Mouse (Mus musculus) adrenal gland, postnatal 10 days (tissue): ENCODE measurements around the gene Sncb. TPM values are rescaled to one million over a fixed set of nuclear protein-coding genes. Genes with fewer than 3 reads are reported as not detected.

Experiments
- DNase-seq: peaks from one replicate; pipeline ENCODE4 v3.0.0; 2021; ENCODE audit warnings: mixed read lengths
- total RNA-seq, 2 experiments: library from RNA; stranded (reverse); gene quantifications; 2 replicates each; pipeline ENCODE4 v1.2.3; 2021

The Sncb gene
- total RNA-seq, 2 experiments from 2014 or later, result 1.8 to 4.2 TPM

DNA sequence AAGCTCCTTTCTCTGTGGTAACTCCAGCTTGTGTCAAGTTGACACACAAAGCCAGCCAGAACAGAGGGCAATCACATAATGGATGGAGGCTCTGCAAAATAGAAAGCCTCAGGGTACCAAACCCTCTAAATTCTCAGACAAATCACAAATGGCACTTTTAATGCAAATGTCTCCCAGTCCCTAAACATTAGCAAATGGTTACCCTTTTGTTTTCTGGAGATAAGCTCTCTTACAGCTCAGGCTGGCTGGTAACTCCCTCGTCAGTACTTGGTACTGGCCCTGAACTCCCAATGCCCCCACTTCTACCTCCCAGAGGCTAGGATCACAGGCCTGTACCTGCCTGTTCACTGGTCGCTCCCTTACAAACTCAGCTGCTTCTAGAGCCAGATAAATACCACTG, 16.8 kb upstream of the Sncb start:
- DNase-seq, result no peak

DNA sequence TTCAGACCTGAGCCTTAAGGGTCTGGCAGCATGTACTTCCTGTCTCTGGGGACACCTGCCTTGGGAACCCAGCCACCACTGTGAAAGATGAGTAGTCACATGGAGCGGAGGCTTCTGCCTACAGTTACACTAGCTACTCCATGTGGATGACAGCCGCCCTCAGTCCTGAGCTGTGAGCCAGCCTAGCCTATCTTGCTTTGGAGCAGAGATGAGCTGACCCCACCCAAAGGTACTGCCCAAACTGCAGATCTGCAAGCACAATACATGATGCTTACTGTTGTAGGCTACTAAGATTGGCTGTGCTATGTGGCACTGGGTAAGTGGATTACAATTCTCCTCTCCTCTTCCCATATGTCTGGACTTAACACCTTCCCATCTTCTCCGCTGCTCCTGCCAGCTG, 14.7 kb upstream of the Sncb start:
- DNase-seq, result no peak

DNA sequence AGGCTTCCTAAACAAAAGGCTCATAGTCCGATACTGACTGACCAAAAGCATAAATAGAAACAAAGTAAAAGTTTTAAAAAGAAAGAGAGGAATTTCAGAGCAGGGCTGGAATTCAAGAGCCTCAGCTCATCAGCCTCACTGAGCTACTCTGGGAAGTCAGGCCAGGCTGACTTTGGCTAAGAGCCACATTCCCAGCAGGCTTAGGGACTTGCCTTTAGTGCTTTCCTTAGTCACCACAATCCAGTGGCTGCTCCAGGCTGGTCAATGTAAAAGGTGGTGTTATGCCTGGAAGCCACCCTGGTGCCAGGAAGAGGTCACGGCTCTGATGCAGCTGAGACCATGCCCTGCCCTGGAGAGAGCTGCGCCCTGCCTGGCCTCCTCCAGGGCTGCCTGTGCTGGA, 14.2 kb upstream of the Sncb start:
- peak; percentile 64 for DNase-seq

DNA sequence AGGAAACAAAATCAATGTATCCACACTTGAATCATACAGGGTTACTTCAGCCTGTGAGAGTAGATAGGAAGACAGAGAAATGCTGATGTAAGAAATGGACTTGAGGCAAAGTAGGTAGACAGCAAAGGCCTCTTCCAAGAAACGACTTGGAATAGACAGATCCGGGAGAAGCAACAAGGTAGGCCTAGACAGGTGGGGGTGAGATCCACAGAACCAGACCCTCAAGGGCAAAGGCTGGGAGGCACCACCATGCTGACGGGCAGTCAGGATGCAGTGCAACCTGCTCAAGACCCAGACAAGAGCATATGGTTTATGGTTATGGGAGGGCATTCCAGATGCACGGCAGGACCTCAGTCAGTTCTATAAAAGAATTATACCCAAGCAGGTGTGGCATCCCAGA, 617 bp upstream of the Sncb start:
- no peak for DNase-seq

DNA sequence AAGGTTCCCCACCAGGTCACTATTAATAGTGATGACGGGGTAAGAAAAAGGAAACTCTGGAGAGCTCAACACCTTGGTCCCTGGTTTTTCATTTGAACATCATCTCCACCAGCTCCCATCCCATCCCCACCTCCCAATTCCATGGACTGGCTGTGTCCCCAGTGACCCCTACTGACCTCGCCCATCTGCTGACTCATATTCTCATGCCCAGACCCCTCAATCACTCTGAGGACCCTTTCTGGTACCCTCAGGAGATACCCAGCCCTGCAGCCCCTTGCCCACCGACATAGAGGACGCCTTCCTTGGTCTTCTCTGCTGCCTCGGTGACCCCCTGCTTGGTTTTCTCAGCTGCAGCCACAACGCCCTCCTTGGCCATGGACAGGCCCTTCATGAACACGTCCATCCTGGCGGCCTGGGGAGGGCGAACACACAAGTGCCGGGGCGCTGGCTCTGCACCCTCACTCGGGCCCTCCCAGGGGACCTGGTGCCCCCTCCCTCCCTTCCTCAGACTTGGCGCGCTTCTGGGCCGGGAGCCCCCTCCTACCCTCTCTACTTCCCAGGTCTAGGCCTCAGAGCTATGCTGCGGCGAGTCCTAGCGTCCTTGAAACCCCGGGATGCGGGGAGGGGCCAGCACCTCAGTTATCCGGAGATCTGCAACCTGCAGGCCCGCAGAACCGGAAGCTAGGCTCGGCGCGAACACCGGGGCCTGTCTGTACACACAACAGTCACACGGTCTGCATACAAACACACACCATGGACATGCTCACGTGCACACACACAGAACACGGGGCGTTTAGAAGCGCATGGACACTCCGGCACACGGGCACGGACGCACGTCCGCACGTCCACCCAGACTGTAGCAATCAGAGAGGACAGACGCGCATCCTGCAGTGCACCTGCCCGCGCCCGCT, 859 bp downstream of the Sncb start:
- peak; percentile 6 for DNase-seq

DNA sequence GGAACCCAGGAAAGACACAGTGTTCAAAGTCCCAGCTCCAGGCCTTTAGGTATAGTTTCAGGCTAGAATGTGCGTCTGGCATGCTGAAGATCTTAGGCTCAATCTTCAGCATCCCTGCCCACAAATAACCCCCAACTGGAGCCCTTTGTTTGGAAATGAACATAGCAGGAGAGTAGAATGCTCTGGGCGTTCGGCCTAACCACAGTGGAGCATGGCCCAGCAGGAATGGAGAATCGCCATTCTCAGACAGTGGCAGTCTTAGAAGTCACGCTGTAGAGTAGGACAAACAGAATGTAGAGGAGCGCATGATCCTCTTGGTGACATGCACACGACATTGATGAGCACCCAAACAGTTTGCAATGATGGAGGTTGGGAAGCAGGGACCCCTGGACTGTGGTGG, 5.5 kb downstream of the Sncb start:
- no peak for DNase-seq

DNA sequence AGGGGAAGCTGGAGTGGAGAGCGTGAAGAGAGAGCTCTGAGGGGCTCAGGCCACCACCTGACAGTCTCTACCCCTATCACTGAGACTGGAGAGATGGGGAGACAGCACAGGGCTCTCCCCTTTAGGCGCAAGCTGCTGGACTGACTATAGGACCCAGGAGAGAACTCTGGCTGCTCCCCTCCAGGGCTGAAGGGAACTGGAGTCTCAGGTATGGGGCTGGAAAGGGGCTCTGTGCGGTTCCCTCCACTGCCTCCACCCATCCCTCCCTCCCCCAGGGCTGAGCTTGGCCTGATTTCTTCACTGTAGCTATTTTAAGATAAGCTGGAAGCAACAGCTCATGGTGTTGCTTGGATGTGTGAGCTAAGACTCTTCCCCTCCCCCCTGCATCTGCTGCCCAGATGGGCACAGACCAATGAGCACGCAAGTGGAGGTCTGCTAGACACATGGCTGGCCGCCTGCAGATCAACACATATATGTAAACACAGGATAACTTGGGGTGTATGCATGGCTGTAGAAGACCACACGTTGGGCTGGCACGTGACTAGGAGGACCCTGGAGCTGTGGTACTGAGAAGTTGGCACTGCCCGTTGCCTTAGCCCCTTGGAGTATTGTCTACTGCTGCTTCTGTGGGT, 6.1 kb downstream of the Sncb start:
- DNase-seq, result no peak

DNA sequence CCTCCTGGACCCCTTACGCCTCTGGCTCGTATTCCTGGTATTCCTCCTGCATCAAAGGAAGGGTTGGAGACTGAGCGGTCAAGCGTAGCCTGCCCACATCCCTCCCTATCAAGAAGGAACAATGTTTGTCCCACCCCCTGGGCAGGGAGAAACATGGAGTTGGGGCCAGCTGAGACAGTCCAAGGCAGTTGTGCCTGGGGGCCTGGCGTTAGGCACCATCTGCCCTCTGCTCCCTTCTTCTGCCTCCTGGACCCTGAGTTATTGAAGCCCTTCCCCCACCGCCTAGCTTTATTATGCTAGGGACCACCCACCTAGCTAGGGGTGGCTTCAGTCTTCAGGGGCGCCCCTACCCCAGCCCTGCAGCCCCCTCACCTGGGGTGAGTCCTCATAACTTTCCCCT, 6.9 kb downstream of the Sncb start:
- no peak for DNase-seq

DNA sequence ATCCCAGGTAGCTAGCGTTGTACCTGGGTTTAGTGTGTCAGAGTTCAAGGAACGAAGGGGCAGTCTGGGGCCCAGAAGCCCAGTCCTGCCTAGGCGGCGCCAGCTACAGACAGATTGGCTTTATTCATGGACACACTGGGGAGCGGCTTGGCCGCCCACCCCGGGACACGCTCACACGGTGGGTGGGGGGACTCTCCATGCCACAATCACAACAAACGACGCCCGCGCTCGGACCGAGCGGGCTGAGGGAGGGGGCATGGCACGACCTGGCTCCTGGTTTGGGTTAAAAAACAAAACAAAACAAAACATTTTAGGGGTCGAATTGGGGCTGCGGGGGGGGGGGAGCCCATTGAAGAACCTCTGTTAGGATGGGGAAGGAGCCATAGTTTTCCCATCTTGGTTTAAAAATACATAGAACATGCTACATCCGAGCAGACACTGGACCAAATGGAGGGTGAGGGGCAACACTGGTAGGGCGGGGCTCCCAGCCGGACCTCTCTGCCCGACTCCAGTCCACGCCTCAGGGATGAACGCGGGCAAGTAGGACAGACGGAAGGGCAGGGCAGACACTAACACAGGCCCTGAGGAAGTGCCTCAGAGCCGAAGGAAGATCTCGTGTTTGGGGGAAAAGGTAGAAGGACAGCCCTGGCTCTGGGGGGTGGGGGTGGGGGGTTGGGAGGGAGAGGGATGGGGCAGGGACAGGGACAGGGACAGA, 7.5 kb downstream of the Sncb start:
- no peak for DNase-seq

DNA sequence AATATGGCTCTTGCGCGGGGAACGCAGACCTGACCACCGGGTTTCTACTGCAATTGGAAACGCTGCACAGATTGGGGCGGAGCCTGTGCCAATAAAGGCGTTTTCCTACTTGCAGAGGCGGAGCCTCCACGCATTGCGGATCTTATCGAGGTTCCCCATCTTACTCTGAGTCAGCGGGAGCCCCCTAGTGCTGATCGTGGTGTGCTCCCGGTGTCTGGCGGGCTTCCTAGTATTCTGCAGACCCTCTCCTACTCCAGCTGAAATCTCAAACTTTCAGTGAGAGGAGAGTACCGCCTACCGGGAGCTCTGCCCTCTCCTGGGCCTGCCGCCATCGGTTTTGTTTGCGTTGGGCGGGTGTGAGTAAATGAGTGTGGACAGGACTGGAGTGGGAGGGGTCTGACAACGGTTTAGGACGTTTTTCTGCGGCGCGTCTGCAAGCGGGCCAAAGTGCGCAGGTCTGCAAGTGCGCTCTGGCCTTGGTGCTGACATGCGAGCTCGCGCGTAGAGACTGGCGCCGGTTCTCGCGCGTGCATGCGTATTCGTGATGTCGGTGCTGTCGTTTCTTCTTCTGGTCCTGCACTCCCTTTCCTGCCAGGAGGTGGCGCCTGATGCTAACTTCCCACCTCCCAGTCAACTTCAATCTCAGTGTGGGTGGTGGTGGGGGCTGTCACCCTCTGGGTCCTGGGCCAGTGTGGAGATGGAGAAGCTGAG, 8.2 kb downstream of the Sncb start:
- DNase-seq, result peak; percentile 88

DNA sequence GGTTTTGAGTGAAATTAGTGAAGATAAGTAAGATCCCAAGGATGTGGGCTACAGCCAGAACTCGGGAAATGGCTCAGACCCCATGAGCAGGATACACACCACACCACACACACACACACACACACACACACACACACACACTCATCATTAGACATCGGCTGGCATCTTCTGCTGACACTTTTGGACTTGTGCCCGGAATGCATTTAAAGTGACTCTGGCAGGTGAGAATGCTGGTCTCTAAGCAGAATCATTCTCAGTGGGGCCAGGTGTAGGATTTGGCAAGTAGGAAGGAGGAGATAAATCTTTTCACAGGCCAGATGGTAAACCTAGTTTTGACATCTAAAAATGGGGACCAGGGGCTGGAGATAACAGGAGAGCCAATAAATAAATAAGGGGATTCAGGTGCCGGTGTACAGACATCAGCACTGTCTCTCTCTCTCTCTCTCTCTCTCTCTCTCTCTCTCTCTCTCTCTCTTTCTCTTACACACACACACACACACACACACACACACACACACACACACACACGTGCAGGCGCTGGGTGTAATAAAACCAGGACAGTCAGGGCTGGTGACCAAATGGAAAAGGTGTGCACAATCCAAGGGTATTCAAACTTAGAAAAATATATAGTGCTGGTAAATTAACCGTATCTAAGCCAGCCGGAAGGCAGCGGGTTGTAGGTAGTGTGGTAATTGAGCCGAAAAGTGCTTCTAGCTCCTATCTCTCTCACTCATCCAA, 9.1 kb downstream of the Sncb start:
- DNase-seq, result no peak

DNA sequence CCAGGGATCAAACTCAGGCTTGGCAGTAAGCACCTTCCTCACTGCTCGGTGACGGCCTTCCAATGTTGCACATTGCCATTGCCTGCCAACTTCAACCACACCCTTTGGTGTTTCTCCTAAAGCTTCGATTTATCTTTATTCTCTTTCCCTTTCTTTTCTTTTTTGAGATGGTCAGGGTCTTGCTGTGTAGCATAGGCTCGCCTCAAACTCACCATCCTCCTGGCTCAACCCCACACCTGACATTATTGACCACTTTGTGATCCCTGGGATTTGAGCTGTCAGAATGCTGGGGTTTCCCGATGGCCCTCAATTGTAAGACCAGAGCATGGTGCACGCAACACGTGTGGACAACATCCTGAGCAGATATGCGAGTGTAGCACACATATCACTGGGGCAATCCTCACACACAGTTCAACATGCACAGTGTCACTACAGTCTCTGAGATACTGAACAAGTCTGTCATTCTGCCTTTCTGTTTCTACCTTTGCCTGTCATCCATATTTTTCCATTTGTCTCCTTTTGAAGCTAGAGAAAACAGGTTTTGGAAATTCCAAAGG, 10.2 kb downstream of the Sncb start:
- no peak for DNase-seq

DNA sequence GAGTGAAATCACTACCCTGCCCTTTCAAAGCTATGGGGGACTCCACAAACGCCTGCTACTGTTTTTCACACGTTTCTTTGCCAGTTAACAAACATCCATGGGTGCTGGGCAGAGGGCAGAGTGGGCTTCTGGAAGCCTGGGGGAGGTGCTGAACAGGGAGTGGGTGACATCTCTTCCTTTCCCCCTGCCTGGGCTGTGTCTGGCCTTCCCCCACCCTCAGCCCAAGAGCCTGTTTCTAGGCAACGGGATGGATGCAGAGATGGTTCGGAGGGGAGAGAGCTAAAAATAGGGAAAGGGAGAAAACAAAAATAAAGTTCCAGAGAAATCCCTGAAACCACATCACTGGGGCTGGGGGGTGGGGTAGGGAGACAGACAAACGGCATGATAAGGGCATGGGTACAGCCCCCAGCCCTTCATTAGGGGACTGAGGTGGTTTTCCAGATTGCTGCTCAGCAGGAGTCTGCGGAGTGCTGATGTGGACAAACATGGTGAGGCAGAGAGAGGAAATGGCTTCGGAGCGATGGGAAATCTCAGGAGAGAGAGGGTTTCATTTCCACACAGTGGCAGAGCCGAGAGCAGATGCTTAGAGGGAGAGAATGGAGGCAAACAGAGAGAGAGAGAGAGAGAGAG, 11.1 kb downstream of the Sncb start:
- no peak for DNase-seq

DNA sequence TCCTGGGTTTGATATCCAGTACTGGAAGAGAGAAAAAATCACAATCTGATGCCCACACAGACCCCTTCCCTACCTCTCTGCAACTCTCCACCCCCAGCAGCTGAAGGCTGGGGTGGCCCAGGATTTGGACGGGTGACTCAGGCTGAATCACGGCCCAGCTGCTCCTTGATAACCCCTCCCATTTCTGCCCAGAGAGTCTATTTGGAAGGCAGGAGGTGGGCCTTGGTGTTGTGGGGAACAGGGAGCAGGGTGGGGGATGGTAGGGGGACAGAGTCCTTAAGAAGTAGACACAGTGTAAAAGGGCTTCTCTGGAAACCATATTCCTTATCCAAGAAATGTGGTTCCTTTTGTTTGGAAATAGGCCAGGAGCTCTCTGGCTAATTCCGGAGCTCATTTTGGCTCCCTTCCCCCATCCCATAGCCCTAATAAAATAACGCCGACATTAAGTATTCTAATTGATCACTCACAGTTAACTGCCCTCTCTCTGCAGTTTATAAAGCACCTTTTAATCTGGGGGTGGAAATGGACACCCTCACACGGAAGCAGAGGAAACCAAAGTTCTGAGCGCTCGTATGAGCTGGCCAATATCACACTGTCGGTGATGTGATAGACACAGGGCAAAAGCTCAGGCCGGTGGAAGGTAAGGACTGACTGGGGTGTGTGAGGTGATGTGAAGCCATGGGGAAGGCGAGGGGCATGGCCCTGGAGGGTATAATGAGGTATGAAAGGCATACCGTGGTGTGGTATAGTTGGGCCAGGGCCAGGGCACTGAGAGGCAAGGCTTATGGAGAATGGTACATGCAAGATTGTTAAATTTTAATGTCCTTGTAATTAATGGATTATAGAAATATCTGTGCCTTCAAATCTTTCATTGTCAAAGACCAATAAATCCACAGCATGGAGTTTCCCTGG, 12.0 kb downstream of the Sncb start:
- DNase-seq, result peak; percentile 24

DNA sequence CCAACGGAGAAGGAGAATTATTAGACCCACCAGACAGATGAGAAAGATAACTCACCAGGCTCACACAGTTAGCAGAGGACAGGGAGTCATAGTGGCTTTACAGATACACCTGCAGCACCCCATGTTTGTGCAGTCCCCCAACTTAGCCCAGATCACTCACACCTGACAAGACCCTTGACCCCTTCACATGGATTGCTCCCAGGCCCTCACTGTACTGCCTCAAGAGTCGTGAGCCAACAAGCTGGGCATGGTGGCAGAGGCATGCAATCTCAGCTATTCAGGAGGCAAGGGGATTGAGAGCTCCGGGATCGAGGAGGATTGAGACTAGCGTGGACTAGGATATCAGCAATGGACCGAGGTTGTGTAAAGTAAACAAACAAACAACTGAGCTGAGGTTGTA, 12.7 kb downstream of the Sncb start:
- DNase-seq, result no peak

DNA sequence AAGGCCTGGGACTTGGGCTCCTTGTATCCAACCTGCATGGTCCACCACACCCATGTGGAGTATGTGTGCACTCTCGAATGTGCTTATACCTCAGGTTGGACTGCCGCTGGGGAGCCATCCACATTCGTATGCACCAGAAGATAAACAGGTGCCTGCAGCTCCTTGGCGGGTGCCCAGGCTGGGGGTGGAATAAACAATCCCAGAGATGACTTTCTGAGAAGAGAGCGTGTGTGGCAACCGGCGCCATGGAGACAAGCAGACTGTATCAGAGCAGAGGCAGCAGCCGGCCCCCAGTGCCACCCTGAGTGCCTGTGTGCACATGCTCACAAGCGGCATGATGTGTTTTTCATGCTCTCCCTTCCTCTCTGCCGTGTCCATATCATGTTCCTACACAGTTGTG, 13.7 kb downstream of the Sncb start:
- DNase-seq, result peak; percentile 11

DNA sequence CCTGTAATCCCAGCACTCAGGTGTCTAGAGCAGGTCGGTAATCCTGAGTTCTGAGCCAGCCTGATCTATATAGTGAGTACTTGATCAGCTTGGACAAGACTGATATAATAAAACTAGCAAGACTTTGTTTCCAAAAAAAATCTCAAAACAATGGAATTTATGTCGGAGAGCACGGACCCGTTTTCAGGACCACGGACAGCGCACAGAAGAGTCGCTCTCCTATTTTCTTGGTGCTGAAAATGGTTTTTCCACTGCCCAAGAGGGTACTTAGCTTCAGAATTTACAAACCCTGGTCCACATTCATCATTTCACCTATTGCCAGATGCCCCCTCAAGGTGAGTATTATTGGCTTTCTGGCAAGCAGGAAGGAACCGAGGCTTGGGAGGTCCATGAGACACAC, 15.7 kb downstream of the Sncb start:
- DNase-seq, result peak; percentile 68

DNA sequence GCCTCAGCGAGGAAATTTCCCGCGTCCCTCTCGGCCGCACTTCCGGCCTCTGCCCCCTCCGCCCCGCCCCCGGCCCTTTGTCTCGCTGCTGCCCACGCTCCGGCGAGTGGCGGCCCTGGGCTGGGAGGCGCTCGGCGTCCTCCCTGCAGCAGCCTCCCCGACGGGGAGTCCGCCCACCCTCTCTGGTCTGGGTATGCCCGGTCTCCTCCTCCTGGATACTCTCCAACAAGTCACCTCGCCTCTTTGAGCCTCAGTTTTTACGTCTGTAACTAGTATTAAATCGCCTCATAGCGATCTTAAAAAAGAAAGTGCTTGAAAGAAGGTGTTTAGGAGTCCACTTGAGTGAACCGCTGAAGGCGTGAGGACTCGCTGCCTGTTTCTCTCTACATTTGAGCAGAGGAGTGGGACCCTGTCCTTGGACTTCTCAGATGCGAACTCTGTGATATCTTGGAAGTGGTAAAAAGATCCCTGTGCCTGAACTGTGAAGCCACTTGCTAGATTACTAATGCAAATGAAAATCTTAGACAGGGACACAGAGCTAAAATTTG, 16.5 kb downstream of the Sncb start, which contains the start of gene Gprin1:
TSS of gene Gprin1 (minus strand) at position 11 of the 548 bp plus-strand sequence.
- no peak for DNase-seq

DNA sequence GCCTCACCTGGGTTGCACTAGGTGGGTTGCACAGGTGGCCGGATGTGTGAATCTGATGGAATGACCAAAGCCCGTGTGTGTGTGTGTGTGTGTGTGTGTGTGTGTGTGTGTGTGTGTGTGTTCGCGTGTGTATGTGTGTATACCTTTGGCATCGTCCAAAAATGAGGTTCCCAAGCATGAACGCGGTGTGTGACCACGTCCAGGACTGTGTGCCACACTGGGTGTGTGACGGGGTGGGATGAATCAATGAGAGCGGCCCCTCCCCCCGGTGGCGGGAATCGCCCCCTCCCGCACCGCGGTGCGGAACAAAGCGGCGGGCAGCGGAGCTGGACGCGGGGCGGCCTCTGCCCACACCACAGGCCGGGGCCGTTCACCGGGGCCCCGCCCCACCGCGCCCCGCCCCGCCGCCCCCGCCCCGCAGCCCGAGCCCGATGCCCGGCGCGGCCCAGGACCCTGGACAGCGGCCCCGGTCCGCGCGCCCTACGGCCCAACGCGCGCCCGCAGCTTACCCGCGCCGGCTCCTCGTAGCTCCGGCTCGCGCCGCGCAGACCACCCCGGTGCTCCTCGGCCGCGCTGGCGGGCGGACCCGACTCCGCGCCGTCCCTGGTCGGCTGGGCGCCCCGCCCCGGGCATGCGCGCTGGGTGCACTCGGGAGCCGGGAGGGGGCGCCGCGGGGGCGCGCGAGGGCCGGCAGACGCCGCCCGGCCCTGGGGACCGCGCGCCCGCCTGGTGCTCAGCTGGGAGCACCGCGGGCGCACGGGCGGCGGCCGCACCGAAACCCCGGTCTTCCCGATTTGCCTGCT, 17.1 kb downstream of the Sncb start:
- peak; percentile 66 for DNase-seq
